Mouse (Mus musculus) C2C12 (cell line): ENCODE results near the gene Gtf2ird1.

ENCODE experiments used
- CEBPB ChIP-seq: IDR thresholded peaks from one replicate; pipeline ENCODE4 v1.6.1; 2011; ENCODE audit warnings: low read depth, mild to moderate bottlenecking, control low read depth, moderate library complexity
- CTCF ChIP-seq: IDR thresholded peaks from one replicate; pipeline ENCODE4 v1.5.1; 2011; ENCODE audit not compliant: control insufficient read depth, insufficient read depth, insufficient read length
- FOSL1 ChIP-seq: IDR thresholded peaks from one replicate; pipeline ENCODE4 v1.8.0; 2011; ENCODE audit warnings: mild to moderate bottlenecking, low read length; ENCODE audit not compliant: poor library complexity, insufficient read depth, severe bottlenecking
- MAX ChIP-seq: IDR thresholded peaks from one replicate; pipeline ENCODE4 v1.6.1; 2011; ENCODE audit warnings: mild to moderate bottlenecking, control low read depth
- USF1 ChIP-seq: IDR thresholded peaks from one replicate; pipeline ENCODE4 v1.6.1; 2011; ENCODE audit warnings: low read depth, mild to moderate bottlenecking, control low read depth, moderate library complexity

DNA sequence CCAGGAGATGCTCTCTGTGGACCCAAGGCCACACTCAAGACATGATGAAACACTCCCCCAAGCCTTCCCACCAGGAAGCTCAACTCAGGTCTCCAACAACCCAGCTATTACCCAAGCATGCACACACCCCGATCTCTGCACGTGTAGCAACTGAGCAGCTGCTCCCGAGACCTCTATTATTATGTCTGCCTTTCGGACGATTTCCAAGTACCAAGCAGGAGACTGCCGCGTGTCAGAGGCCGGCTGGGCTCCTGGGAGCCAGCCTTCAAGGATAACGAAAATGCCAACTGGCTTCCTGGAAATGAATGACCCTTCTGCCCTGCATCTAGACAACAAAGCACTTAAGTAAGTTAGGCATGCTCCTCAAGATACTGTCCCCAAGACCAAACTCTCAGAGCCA, 2.1 kb downstream of the Gtf2ird1 start:
- no peak for TF ChIP-seq CTCF
- TF ChIP-seq FOSL1: no peak
- no peak for TF ChIP-seq MAX
- no peak for TF ChIP-seq CEBPB
- no peak for TF ChIP-seq USF1
